Mouse (Mus musculus): ENCODE results near the gene Postn.
A peak's percentile ranks its signal among the peaks of the same experiment; 100 is the strongest.

Gene Postn

GRCm38 (mm10) chr3:54360897-54361296, at the start of gene Postn:
Gene Postn, plus strand, starts transcription at chr3:54361109.
- DNase-seq, result peak; percentile 5

DNA sequence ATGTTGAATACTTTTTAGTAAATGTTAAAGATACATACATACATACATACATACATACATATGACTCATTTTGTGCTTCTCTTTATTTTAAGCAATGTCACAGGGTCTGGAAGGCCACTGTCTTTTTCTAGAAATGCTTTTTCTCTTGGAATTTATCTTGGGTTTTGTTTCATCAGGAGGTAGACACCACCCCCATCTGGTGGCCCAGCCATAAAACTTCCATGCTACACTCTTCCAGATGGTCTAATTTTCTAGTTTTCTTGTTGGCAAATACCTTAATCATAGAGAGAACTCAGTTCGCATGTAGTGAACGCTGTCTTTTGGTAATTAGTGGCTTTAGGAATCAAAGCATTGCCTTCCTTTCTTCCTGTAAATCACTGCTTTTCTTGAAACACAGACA, 46.9 kb upstream of the Postn start:
- no peak for DNase-seq

DNA sequence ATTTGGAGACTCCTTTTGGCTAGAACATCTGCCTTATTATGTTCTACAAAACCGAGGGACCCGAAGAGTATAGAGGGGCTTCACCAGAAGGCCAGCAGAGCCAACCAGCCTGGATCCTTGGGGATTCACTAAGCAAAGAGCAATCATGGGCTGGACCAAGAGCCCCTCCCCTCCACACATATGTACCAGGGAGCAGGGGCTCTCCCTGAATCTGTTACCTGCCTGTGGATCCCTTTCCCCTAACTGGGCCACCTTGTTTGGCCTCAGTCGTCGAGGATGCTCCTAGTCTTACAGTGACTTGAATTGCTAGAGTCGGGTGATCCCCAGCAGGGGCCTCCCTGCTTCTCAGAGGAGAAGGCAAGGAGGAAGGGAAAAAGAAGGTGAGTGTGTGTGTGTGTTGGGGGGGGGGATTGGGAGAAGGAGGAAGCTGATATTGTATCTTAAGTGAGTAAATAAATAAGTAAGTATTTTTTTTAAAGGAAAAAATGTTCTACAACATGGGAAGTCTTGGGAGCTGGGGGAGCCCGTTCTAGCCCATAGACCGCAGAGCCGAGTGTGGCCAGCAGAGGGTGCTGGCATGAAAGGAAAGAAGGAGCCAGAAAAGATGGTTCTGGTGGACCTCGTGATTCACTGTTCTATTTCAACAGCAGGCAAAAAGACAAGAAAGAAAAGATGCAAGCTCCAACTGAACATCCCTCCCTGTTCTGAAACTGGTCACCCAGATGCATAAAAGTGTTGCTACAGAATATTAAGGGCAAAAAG, 7.8 kb upstream of the Postn start:
- DNase-seq, result peak; percentile 73

DNA sequence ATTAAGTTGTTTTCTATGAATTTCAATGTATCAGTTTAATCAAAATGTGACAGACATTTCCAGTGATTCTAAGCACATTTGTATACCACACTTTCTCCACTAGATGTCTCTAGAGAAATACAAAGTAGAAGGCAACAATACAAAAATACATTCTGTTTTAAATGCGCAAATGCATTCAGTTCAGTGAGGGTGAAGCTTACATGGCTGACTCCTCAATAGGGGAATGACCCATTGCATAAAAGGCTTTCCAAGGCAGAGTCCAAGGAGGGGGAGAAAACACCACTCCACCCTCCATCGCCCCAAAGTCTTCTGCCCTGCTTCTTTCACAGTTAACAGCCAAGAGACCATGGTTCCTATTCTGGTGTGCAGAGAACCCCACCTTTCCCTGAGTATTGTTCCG, 3.3 kb upstream of the Postn start:
- no peak for DNase-seq

DNA sequence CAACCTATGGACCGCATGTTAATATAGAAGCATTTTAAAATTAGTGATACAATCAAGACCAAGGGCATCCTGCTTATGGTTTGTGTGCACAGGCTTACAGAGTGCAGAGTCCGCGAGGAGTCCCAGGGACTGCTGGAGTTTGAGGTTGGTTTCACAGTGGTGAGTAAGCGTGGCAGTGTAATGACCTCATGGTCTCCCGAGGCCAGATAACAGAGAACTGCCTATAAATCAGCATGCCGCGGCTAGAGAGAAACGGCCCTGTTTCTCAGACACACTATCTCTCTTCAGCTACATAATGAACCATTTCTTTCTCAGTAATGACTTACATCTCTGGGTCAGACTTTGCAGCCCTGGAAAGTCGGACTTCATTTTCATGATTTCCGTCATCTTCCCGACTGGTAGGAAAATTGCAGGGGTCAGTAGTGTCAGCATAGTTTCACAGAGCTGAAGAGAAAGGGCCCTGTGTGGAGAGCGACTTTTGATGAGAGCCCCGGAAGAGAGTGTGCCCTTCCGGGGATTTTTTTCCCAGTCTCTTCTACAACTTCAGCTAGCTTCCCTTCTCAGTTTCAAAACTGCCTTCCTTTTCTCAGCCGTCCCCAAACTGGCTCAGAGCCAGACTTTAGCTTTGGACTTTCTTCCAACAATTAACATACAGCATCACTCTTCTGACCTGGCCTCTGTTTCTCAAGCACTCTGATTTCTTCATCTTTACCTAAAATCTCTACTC, 2.3 kb upstream of the Postn start:
- DNase-seq, result no peak

GRCm38 (mm10) chr3:54361656-54362055, 747 bp downstream of the Postn start:
- no peak for DNase-seq

DNA sequence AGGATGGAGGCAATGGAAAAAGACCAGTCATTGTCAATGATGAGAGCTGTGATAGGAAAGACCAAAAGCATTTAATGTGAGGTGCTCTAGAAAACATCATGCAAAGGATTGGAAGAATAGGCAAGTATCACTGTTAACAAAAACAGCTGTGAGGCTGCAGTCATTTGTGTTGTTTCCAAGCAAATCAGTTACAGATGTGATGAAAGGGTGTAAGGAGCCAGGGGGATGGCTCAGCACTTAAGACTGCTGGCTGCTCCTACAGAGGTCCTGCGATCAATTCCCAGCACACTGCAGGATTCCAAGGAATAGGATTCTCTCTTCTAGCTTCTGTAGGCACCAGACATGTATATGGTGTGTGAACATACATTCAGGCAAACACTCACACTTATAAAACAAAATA, 10.1 kb downstream of the Postn start:
- no peak for DNase-seq

DNA sequence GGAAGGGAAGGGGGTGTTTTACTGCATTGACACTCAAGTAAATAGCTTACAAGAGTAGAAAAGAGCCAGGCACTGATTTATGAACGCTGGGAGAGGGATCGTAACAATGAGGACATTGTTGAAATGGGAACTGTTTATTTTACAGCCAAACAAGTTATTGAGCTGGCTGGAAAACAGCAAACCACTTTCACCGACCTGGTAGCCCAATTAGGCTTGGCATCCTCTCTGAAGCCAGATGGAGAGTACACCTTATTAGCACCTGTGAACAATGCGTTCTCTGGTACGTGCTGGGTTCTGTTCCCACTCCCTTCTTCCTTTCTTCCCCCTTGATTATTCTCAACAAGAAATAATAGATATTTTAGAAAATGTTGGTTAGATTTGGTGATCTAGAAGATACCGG, 11.7 kb downstream of the Postn start:
- DNase-seq, result no peak

DNA sequence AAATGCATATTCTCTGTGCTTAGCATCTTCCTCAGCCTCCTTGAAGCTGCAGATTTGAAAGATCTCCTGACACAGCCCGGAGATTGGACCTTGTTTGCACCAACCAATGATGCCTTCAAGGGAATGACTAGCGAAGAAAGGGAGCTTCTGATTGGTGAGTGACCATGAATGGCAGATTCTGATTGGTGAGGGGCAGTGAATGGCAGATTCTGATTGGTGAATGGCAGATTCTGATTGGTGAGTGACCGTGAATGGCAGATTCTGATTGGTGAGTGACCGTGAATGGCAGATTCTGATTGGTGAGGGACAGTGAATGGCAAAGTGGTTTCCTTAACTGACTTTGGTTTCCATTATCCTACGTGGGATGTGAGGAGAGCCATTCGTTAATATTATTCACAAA, 15.1 kb downstream of the Postn start:
- DNase-seq, result no peak

DNA sequence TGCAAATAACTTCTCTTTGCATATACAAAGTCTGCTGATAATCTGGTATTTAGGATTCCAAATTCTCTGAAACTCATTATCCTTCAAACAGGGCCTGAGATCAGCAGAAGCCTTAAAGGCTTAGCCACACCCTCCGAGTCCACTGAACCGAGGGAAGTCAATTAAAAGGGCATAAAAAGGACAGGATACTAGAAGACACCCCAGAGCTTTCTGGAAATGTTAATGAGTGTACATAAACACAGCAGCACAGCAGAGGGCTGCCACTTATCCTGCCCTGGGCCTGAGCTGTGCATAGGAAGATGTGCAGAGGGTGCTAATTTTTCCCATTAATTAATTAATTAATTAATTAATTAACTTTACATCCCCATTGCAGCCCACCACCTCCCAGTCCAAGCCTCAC, 16.7 kb downstream of the Postn start:
- no peak for DNase-seq

DNA sequence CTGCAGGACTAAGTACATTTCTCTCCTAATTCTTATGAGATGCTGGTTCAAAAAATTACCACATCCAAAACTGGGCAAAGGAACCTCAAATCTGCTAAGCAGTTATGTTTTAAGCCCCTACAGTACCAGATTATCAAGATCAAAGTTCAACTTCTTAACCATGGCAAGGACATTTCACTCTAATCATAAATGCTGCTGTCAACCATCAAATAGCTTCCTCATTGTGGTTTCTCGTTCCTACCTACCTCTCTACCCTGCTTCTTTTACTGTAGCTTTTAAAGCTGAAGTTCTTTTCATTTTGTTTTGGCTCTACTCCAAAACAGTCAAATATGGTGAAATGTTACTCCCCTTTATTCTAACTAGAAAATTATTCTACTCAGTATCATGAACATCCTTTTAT, 17.2 kb downstream of the Postn start:
- DNase-seq, result no peak

GRCm38 (mm10) chr3:54379981-54380380, 19.1 kb downstream of the Postn start:
- DNase-seq, result no peak

GRCm38 (mm10) chr3:54399321-54399720, 38.4 kb downstream of the Postn start:
- DNase-seq, result no peak

GRCm38 (mm10) chr3:54399911-54400310, 39.0 kb downstream of the Postn start:
- no peak for DNase-seq

GRCm38 (mm10) chr3:54400617-54401016, 39.7 kb downstream of the Postn start:
- no peak for DNase-seq

GRCm38 (mm10) chr3:54401706-54402105, 40.8 kb downstream of the Postn start:
- DNase-seq, result no peak

GRCm38 (mm10) chr3:54403791-54404190, 42.9 kb downstream of the Postn start:
- no peak for DNase-seq

DNA sequence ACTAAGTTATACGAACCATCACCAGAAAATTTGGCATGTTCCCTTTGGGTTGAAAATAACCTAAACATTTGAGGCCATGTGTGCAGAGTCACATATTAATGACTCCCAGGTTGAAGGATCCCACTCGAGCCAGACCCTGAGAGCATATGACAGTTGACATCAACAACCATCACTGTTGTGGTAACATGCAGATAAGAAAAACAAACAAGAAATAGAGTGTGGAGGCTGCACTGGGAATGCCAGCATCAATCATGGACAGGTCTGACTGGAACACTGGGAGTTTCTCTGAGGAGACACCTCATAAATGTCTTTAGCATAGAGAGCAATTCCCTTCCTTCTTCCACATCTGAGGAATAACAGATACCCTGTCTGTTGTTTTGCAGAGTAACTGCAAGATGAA, 45.7 kb downstream of the Postn start:
- DNase-seq, result no peak

GRCm38 (mm10) chr3:54411052-54411451, 50.1 kb downstream of the Postn start:
- DNase-seq, result no peak

DNA sequence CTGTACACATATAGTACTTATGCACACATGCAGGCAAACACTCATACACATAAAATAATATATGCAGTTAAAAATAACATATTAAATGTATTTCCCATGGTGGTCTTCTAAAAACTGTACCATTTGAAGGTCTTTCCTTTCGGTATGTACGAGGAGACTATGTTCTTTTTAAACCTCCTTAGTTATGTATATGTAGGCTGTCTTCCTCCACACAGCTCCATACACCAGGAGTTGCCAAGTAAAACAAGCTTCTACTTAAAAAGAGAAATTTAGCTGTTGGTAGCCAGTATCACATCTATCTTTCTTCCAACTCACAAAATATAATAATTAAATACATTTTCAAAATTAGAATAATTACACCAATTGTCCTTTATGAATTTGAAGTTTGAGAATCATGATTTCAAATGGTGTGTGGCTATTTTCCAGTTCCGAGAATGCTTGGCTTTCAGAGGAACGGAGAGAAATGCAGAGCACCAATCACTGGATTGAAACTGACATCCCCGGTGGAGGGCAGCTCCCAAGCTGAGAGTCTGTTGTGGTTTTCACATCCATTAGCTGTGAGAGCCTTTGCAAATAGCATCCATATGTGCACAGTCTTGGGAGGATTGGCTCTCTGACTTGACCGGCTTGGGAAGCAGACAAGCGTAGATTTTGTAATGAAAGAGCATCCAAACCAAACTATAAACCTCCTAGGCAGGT, 52.1 kb downstream of the Postn start:
- DNase-seq, result no peak

GRCm38 (mm10) chr3:54413584-54413897, 52.6 kb downstream of the Postn start:
- DNase-seq, result no peak

DNA sequence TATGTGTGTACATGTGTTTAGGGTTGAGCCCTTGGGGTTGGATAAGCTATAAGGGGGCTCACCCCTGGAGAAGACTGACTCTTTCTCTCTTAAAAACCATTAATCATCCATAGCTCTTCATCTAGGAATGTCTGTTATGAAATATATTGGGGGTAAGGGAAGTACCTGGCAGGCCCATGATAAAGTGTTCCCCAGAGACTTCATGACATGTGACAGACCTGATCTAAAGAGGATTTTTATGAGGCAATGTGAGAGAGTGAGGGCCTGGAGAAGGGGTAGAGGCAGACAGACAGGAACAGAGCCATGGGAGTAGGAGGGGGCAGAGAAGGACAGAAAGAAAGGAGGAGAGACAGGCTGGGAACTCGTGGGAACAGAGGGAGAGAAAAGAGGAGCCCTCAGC, 53.5 kb downstream of the Postn start:
- no peak for DNase-seq

- no peak for DNase-seq
These were observed 57.0 kb downstream of the Postn start for GRCm38 (mm10) chr3:54417833-54418386.

Data from lung, postnatal 14 days (tissue).